Mouse (Mus musculus) liver, embryonic 14.5 days (tissue): ENCODE measurements at regions not wholly inside any gene's neighbourhood (a gene's known extent, or its start where the extent isn't known, plus 50 kb on each side); places are given as distances from the start of the nearest gene placed in this dataset.

Source experiments
- CTCF ChIP-seq: IDR thresholded peaks from 2 replicates; pipeline ENCODE4 v1.5.1; 2016; ENCODE audit warnings: antibody characterized with exemption, low read depth, control low read depth
- EP300 ChIP-seq: IDR thresholded peaks from 2 replicates; pipeline ENCODE4 v1.6.1; 2016; ENCODE audit warnings: antibody characterized with exemption, low read depth

GRCm38 (mm10) chr9:43524947-43525565 lies 214.4 kb downstream of the Trim29 start:
- TF ChIP-seq CTCF: no peak
- no peak for TF ChIP-seq EP300
